In the genomic region with DNA sequence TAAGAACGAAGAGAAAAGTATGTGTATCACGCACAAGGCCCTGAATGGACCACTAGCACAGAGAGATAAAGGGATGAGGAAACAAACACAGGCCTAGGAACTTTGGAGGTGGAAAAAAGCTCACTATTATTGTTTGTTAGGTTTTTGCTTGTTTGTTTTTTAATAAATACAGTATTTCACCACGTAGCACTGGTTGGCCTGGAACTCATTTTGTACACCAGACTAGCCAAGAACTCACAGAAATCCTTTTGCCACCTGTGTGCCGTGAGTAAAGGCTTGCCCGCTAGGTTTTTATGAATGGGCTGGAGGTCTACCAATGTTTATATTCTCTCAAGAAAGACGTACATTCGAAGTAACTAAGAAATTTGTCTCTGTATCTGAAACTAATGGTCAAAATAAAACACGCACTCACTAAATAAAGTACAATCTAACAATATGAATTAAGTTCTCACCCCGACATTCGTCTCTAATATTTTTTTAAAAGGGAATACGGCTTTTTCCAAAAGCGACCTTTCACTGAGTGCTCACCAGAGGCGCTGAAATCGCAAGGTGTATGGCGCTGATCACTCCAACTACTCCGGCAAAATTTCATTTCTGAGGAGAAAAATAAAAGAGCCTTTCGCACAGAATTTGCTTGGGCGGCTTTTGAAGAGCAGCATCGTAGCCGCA, we compare ENCODE assay signal across 8 mouse cellular contexts. TPM values are rescaled to one million over a fixed set of nuclear protein-coding genes. Genes with fewer than 3 reads are reported as not detected.
A peak's percentile ranks its signal among the peaks of the same experiment; 100 is the strongest.
DNase-seq lines count a peak whose midpoint lies in the region; ATAC-seq and TF ChIP-seq lines count a peak whose summit lies in the region.

No protein-coding gene starts in this region.

- no peak for TF ChIP-seq CTCF in small intestine, adult 2 months (IDR thresholded peaks at IDR 0.05; ENCODE audit: extremely low read depth, insufficient read length, insufficient replicate concordance, low read depth, low read length)

- H3K4me2 ChIP-seq in lung, embryonic 16.5 days (ENCODE audit: low read depth, low read length): peak overlapping the region; percentile 73
- H3K4me2 ChIP-seq in embryonic facial prominence, embryonic 12.5 days (replicated peaks): peak overlapping the region; percentile 69

- H3K9ac ChIP-seq in lung, embryonic 16.5 days (ENCODE audit: low read length): peak overlapping the region; percentile 97
- peak overlapping the region; percentile 84 for H3K9ac ChIP-seq in embryonic facial prominence, embryonic 12.5 days

- H3K4me3 ChIP-seq in lung, embryonic 16.5 days (ENCODE audit: low read length): peak overlapping the region; percentile 93
- peak overlapping the region; percentile 88 for H3K4me3 ChIP-seq in embryonic facial prominence, embryonic 12.5 days
- H3K4me3 ChIP-seq in small intestine, adult 2 months (ENCODE audit: low read depth, low read length): peak overlapping the region; percentile 96

- no peaks in the 10 kb centered on the region for H3K9me3 ChIP-seq in lung, embryonic 16.5 days (ENCODE audit: control insufficient read depth, low read length)
- H3K9me3 ChIP-seq in embryonic facial prominence, embryonic 12.5 days: no peaks in the 10 kb centered on the region

- H3K36me3 ChIP-seq in lung, embryonic 16.5 days (ENCODE audit: control insufficient read depth, insufficient read depth, low read length): peaks cover 13% of the 10 kb centered on the region
- H3K36me3 ChIP-seq in embryonic facial prominence, embryonic 12.5 days: peaks cover 16% of the 10 kb centered on the region
- peaks cover 7% of the 10 kb centered on the region for H3K36me3 ChIP-seq in small intestine, adult 2 months (ENCODE audit: control insufficient read depth, insufficient read depth, low read length)

- no peaks in the 10 kb centered on the region for H3K27me3 ChIP-seq in lung, embryonic 16.5 days (ENCODE audit: control insufficient read depth, insufficient read depth, low read depth, low read length)
- no peaks in the 10 kb centered on the region for H3K27me3 ChIP-seq in embryonic facial prominence, embryonic 12.5 days
- no peaks in the 10 kb centered on the region for H3K27me3 ChIP-seq in small intestine, adult 2 months (ENCODE audit: control insufficient read depth, insufficient read depth, low read length)

- H3K4me1 ChIP-seq in lung, embryonic 16.5 days (replicated peaks; ENCODE audit: control insufficient read depth, insufficient read depth, low read length): peaks cover 14% of the 10 kb centered on the region; the same call in 1 of the 2 replicates
- peaks cover 13% of the 10 kb centered on the region for H3K4me1 ChIP-seq in embryonic facial prominence, embryonic 12.5 days
- peaks cover 3% of the 10 kb centered on the region; the same call in 1 of the 2 replicates for H3K4me1 ChIP-seq in small intestine, adult 2 months (ENCODE audit: control insufficient read depth, insufficient read depth, insufficient read length, low read length)

- WGBS in lung, embryonic 16.5 days: 6% methylated on average over 20 of the region's 20 CpGs
- WGBS in embryonic facial prominence, embryonic 12.5 days: 12% methylated on average over 20 of the region's 20 CpGs
- WGBS in large intestine, adult 2 months: 6% methylated on average over 20 of the region's 20 CpGs
- WGBS in small intestine, adult 2 months: 5% methylated on average over 20 of the region's 20 CpGs

- H3K27ac ChIP-seq in lung, embryonic 16.5 days (ENCODE audit: low read length): peak overlapping the region; percentile 99
- peak overlapping the region; percentile 96 for H3K27ac ChIP-seq in embryonic facial prominence, embryonic 12.5 days
- H3K27ac ChIP-seq in small intestine, adult 2 months (ENCODE audit: insufficient read depth, low read depth, low read length): peak overlapping the region; percentile 97

- TF ChIP-seq POLR2A in small intestine, adult 2 months (IDR thresholded peaks at IDR 0.05; ENCODE audit: low read depth, low read length): no peak

- DNase-seq in lung, postnatal 25 days (ENCODE audit: low spot score): no peak
- peak; percentile 7 for DNase-seq in large intestine, adult 2 months (ENCODE audit: low read depth, low spot score)
- no peak for DNase-seq in urinary bladder, postnatal 25 days (ENCODE audit: low spot score)
- DNase-seq in lung, postnatal 4 days: no peak

- ATAC-seq in lung, embryonic 16.5 days (ENCODE audit: low read depth): no peak
- no peak for ATAC-seq in embryonic facial prominence, embryonic 12.5 days (ENCODE audit: insufficient number of reproducible peaks, insufficient read depth, low FRiP score, low TSS enrichment)
- no peak for ATAC-seq in megakaryocyte progenitor cell, adult 5-6 weeks (replicated peaks; ENCODE audit: poor library complexity)

RNA-seq across cellular contexts. Expression of a gene that starts 0.6 kb away (rescaled TPM):
- 21.4 and 24.0 TPM in 2 replicates for polyA plus RNA-seq in lung, embryonic 16.5 days (2015; fragmentation: Nextera tagmentation; extraction: Ambion mirVana)
- 24.2 and 24.9 TPM in 2 replicates for polyA plus RNA-seq in embryonic facial prominence, embryonic 12.5 days (2016; fragmentation: Nextera tagmentation; extraction: Ambion mirVana)
- polyA plus RNA-seq in large intestine, adult 2 months (2012; rRNA removed): 2.8 and 4.4 TPM in 2 replicates
- 1.2 and 2.3 TPM in 2 replicates for polyA plus RNA-seq in small intestine, adult 2 months (2012; rRNA removed)
- 20.2 and 22.4 TPM in 2 replicates for total RNA-seq in megakaryocyte progenitor cell, adult 5-6 weeks (2015)
- total RNA-seq in megakaryocyte progenitor cell, adult 5-6 weeks (2017): 22.5 and 28.4 TPM in 2 replicates

RNA-seq across cellular contexts. Expression of a gene that starts 29.2 kb away (rescaled TPM):
- 113 and 120 TPM in 2 replicates for polyA plus RNA-seq in lung, embryonic 16.5 days (2015; fragmentation: Nextera tagmentation; extraction: Ambion mirVana)
- 167 and 171 TPM in 2 replicates for polyA plus RNA-seq in embryonic facial prominence, embryonic 12.5 days (2016; fragmentation: Nextera tagmentation; extraction: Ambion mirVana)
- 2.7 and 4.1 TPM in 2 replicates for polyA plus RNA-seq in large intestine, adult 2 months (2012; rRNA removed)
- 0.48 and 0.75 TPM in 2 replicates for polyA plus RNA-seq in small intestine, adult 2 months (2012; rRNA removed)
- 40.6 and 48.8 TPM in 2 replicates for total RNA-seq in megakaryocyte progenitor cell, adult 5-6 weeks (2015)
- total RNA-seq in megakaryocyte progenitor cell, adult 5-6 weeks (2017): 34.6 and 43.3 TPM in 2 replicates

RNA-seq across cellular contexts. Expression of a gene that starts 32.0 kb away (rescaled TPM):
- polyA plus RNA-seq in lung, embryonic 16.5 days (2015; fragmentation: Nextera tagmentation; extraction: Ambion mirVana): 20.5 and 21.5 TPM in 2 replicates
- 28.2 and 33.9 TPM in 2 replicates for polyA plus RNA-seq in embryonic facial prominence, embryonic 12.5 days (2016; fragmentation: Nextera tagmentation; extraction: Ambion mirVana)
- 1.2 and 1.7 TPM in 2 replicates for polyA plus RNA-seq in large intestine, adult 2 months (2012; rRNA removed)
- 0.18 and 0.51 TPM in 2 replicates for polyA plus RNA-seq in small intestine, adult 2 months (2012; rRNA removed)
- 24.9 and 26.3 TPM in 2 replicates for total RNA-seq in megakaryocyte progenitor cell, adult 5-6 weeks (2015)
- 16.2 and 61.3 TPM in 2 replicates for total RNA-seq in megakaryocyte progenitor cell, adult 5-6 weeks (2017)

Comparison
In these comparisons a context has a peak if more than half of its experiments do, and no peak if none do; other contexts are left out.
1. RNA of a gene that starts 29.2 kb away (polyA plus RNA-seq): 167 to 171 TPM in embryonic facial prominence, embryonic 12.5 days and 113 to 120 TPM in lung, embryonic 16.5 days; 2.7 to 4.1 TPM in large intestine, adult 2 months and 0.48 to 0.75 TPM in small intestine, adult 2 months; every median in the first group is over 10 times any median in the second.
2. Peak in every context shown above with its lines, with median percentiles within 50 percentile points of each other: H3K27ac ChIP-seq and H3K4me3 ChIP-seq.